Mouse (Mus musculus) midbrain, embryonic 12.5 days (tissue): ENCODE data around the gene Rragc. TPM values are rescaled to one million over a fixed set of nuclear protein-coding genes. Genes with fewer than 3 reads are reported as not detected.
A peak's percentile ranks its signal among the peaks of the same experiment; 100 is the strongest.

Source experiments
- ATAC-seq: fragments of 200-750 bp; cut with Nextera tagmentation; 2 replicates; pipeline ENCODE4 v1.8.0; 2017; ENCODE audit warnings: low read depth, moderate TSS enrichment, moderate library complexity; ENCODE audit not compliant: low FRiP score
- H3K27ac ChIP-seq: fragments of 300-500 bp; sonication (generic); replicated peaks from 2 replicates; pipeline ENCODE4 v1.5.1; 2016; ENCODE audit warnings: mild to moderate bottlenecking
- H3K27me3 ChIP-seq: fragments of 300-500 bp; sonication (generic); 2 replicates; pipeline ENCODE4 v1.6.1; 2016; ENCODE audit warnings: mild to moderate bottlenecking
- H3K36me3 ChIP-seq: fragments of 300-500 bp; sonication (generic); 2 replicates; pipeline ENCODE4 v1.6.1; 2016
- H3K4me1 ChIP-seq: fragments of 300-500 bp; sonication (generic); 2 replicates; pipeline ENCODE4 v1.6.1; 2016
- H3K4me2 ChIP-seq: fragments of 300-500 bp; sonication (generic); replicated peaks from 2 replicates; pipeline ENCODE4 v1.6.1; 2016; ENCODE audit warnings: mild to moderate bottlenecking, moderate library complexity
- H3K4me3 ChIP-seq: fragments of 300-500 bp; sonication (generic); 2 replicates; pipeline ENCODE4 v1.5.1; 2016; ENCODE audit warnings: mild to moderate bottlenecking
- H3K9ac ChIP-seq: fragments of 300-500 bp; sonication (generic); replicated peaks from 2 replicates; pipeline ENCODE4 v1.6.1; 2016; ENCODE audit warnings: mild to moderate bottlenecking, moderate library complexity
- H3K9me3 ChIP-seq: fragments of 300-500 bp; sonication (generic); 2 replicates; pipeline ENCODE4 v1.6.1; 2016; ENCODE audit warnings: mild to moderate bottlenecking
- WGBS: fragments of 180-500 bp; shearing (Covaris S2); methylation state at CpG from one replicate; pipeline ENCODE4 v1.1.7; 2016; 5-methylcytosine and 5-hydroxymethylcytosine counted together
- polyA plus RNA-seq: library from polyadenylated mRNA; unstranded; fragments of >200 nt; fragmentation: Nextera tagmentation; extraction: Ambion mirVana; gene quantifications from 2 replicates; pipeline ENCODE4 v1.2.1, GENCODE M21; 2016

Rragc gene
- polyA plus RNA-seq, 1 experiment from 2014 or later, result 59.6 TPM

GRCm38 (mm10) chr4:123956703-123957491 is 39.7 kb downstream of the Rragc start:
- 7% methylated on average over 31 of the region's 31 CpGs for WGBS
- Histone ChIP-seq H3K36me3 (no peaks in the 10 kb centered on the region), H3K4me2 (peak overlapping the region; percentile 39), H3K27me3 (peaks cover 32% of the 10 kb centered on the region), H3K9me3 (no peaks in the 10 kb centered on the region), H3K27ac (no peak overlapping the region), H3K9ac (no peak overlapping the region; the same call in 1 of the 2 replicates), H3K4me1 (peaks cover 10% of the 10 kb centered on the region), H3K4me3 (peak overlapping the region; percentile 19)
- ATAC-seq, result peak; percentile 84

- WGBS, result 51% methylated on average over 4 of the region's 4 CpGs
- no peak overlapping the region for H3K27ac ChIP-seq
Measured at GRCm38 (mm10) chr4:123957492-123957808, 40.2 kb downstream of the Rragc start.

GRCm38 (mm10) chr4:123957891-123958290 is 40.6 kb downstream of the Rragc start:
- H3K36me3 ChIP-seq, result no peaks in the 10 kb centered on the region
- no peak for ATAC-seq
- peaks cover 7% of the 10 kb centered on the region for H3K4me1 ChIP-seq
- no peak overlapping the region for H3K27ac ChIP-seq
- H3K9ac ChIP-seq, result no peak overlapping the region
- no peak overlapping the region for H3K4me2 ChIP-seq
- H3K27me3 ChIP-seq, result peaks cover 32% of the 10 kb centered on the region
- 69% methylated on average over 4 of the region's 4 CpGs for WGBS
- no peaks in the 10 kb centered on the region for H3K9me3 ChIP-seq
- no peak overlapping the region for H3K4me3 ChIP-seq

More at GRCm38 (mm10) chr4:123957492-123957808, 40.2 kb downstream of the Rragc start:
- Histone ChIP-seq H3K9me3 (no peaks in the 10 kb centered on the region), H3K27me3 (peaks cover 32% of the 10 kb centered on the region), H3K9ac (no peak overlapping the region), H3K4me1 (peaks cover 7% of the 10 kb centered on the region), H3K4me3 (no peak overlapping the region), H3K36me3 (no peaks in the 10 kb centered on the region), H3K4me2 (peak overlapping the region; percentile 39; the same call in 1 of the 2 replicates)
- no peak; the same call in 1 of the 2 replicates for ATAC-seq

- no peaks in the 10 kb centered on the region for H3K9me3 ChIP-seq
- H3K27me3 ChIP-seq, result peaks cover 29% of the 10 kb centered on the region
- no peak overlapping the region for H3K27ac ChIP-seq
- H3K36me3 ChIP-seq, result no peaks in the 10 kb centered on the region
- WGBS, result 80% methylated on average over 4 of the region's 4 CpGs
- no peak for ATAC-seq
- H3K4me2 ChIP-seq, result no peak overlapping the region
- no peak overlapping the region for H3K9ac ChIP-seq
- H3K4me3 ChIP-seq, result no peak overlapping the region
- peaks cover 7% of the 10 kb centered on the region for H3K4me1 ChIP-seq
Measured at GRCm38 (mm10) chr4:123960955-123961354, 43.7 kb downstream of the Rragc start.

GRCm38 (mm10) chr4:123962721-123963120 is 45.5 kb downstream of the Rragc start:
- Histone ChIP-seq H3K4me2 (no peak overlapping the region), H3K27ac (no peak overlapping the region), H3K36me3 (no peaks in the 10 kb centered on the region), H3K4me1 (peaks cover 7% of the 10 kb centered on the region; the same call in 1 of the 2 replicates), H3K4me3 (no peak overlapping the region), H3K9ac (no peak overlapping the region), H3K27me3 (peaks cover 16% of the 10 kb centered on the region), H3K9me3 (no peaks in the 10 kb centered on the region)
- WGBS, result 60% methylated on average over 9 of the region's 9 CpGs
- no peak for ATAC-seq

- H3K36me3 ChIP-seq, result no peaks in the 10 kb centered on the region
- no peak overlapping the region for H3K9ac ChIP-seq
- no peak overlapping the region for H3K4me2 ChIP-seq
- H3K4me3 ChIP-seq, result no peak overlapping the region
- no peak overlapping the region for H3K27ac ChIP-seq
- H3K27me3 ChIP-seq, result peaks cover 11% of the 10 kb centered on the region
- peaks cover 16% of the 10 kb centered on the region for H3K4me1 ChIP-seq
- ATAC-seq, result no peak
- H3K9me3 ChIP-seq, result no peaks in the 10 kb centered on the region
- 87% methylated on average over 8 of the region's 8 CpGs for WGBS
Measured at GRCm38 (mm10) chr4:123968663-123969321, 51.5 kb downstream of the Rragc start.

- H3K27ac ChIP-seq, result no peak overlapping the region
- H3K36me3 ChIP-seq, result no peaks in the 10 kb centered on the region
- no peak overlapping the region for H3K4me3 ChIP-seq
- 75% methylated on average over 7 of the region's 7 CpGs for WGBS
- H3K9ac ChIP-seq, result no peak overlapping the region
- H3K4me2 ChIP-seq, result no peak overlapping the region
- H3K27me3 ChIP-seq, result peaks cover 11% of the 10 kb centered on the region
- no peaks in the 10 kb centered on the region for H3K9me3 ChIP-seq
- H3K4me1 ChIP-seq, result peaks cover 16% of the 10 kb centered on the region
- no peak for ATAC-seq
Measured at GRCm38 (mm10) chr4:123969458-123969857, 52.2 kb downstream of the Rragc start.

- no peaks in the 10 kb centered on the region for H3K9me3 ChIP-seq
- WGBS, result 84% methylated on average over 4 of the region's 4 CpGs
- H3K36me3 ChIP-seq, result no peaks in the 10 kb centered on the region
- H3K9ac ChIP-seq, result no peak overlapping the region
- no peak for ATAC-seq
- peaks cover 16% of the 10 kb centered on the region for H3K4me1 ChIP-seq
- H3K27ac ChIP-seq, result no peak overlapping the region
- peaks cover 11% of the 10 kb centered on the region for H3K27me3 ChIP-seq
- H3K4me2 ChIP-seq, result no peak overlapping the region
- H3K4me3 ChIP-seq, result no peak overlapping the region
Measured at GRCm38 (mm10) chr4:123971059-123971458, 53.8 kb downstream of the Rragc start.

- Histone ChIP-seq H3K9ac (peak overlapping the region; percentile 24; the same call in 1 of the 2 replicates), H3K4me3 (peak overlapping the region; percentile 31), H3K27me3 (peaks cover 11% of the 10 kb centered on the region), H3K27ac (peak overlapping the region; percentile 35; the same call in 1 of the 2 replicates), H3K4me2 (peak overlapping the region; percentile 52), H3K4me1 (peaks cover 16% of the 10 kb centered on the region), H3K9me3 (no peaks in the 10 kb centered on the region), H3K36me3 (no peaks in the 10 kb centered on the region)
- ATAC-seq, result peak; percentile 62
- WGBS, result 7% methylated on average over 29 of the region's 29 CpGs
Measured at GRCm38 (mm10) chr4:123972423-123973049, 55.3 kb downstream of the Rragc start.

- Histone ChIP-seq H3K27ac (no peak overlapping the region), H3K9me3 (no peaks in the 10 kb centered on the region), H3K36me3 (no peaks in the 10 kb centered on the region), H3K4me3 (no peak overlapping the region), H3K4me1 (peaks cover 7% of the 10 kb centered on the region; the same call in 1 of the 2 replicates), H3K9ac (no peak overlapping the region), H3K27me3 (no peaks in the 10 kb centered on the region; the same call in 1 of the 2 replicates), H3K4me2 (no peak overlapping the region)
- 29% methylated on average over 5 of the region's 5 CpGs for WGBS
- ATAC-seq, result no peak
Measured at GRCm38 (mm10) chr4:123982105-123982504, 64.9 kb downstream of the Rragc start.
